Mouse (Mus musculus): ENCODE results near the gene Hpse2. TPM values are rescaled to one million over a fixed set of nuclear protein-coding genes. Genes with fewer than 3 reads are reported as not detected.

Hpse2 gene
- polyA plus RNA-seq, 1 experiment = 0.05 TPM

GRCm38 (mm10) chr19:43156085-43156484, 232.1 kb downstream of the Hpse2 start:
- no peak for TF ChIP-seq CTCF (conservative IDR thresholded peaks at IDR 0.05; ENCODE audit: insufficient read depth, insufficient read length, low read depth, low read length)
- TF ChIP-seq POLR2A (IDR thresholded peaks at IDR 0.05; ENCODE audit: low read depth, low read length) = no peak
- Histone ChIP-seq H3K27ac (ENCODE audit: insufficient read depth, low read depth, low read length) (no peak overlapping the region), H3K4me1 (ENCODE audit: control insufficient read depth, insufficient read depth, low read length) (no peaks in the 10 kb centered on the region), H3K4me3 (ENCODE audit: insufficient read depth, low read depth, low read length) (no peak overlapping the region), H3K27me3 (replicated peaks; ENCODE audit: control insufficient read depth, insufficient read depth, low read length) (no peaks in the 10 kb centered on the region), H3K36me3 (ENCODE audit: control insufficient read depth, insufficient read depth, low read length) (no peaks in the 10 kb centered on the region)
- no peak for DNase-seq
- 27% methylated on average over 8 of the region's 8 CpGs for WGBS

GRCm38 (mm10) chr19:43155582-43155981, 232.6 kb downstream of the Hpse2 start:
- WGBS = 85% methylated on average over 5 of the region's 5 CpGs
- no peak overlapping the region for H3K27ac ChIP-seq (ENCODE audit: insufficient read depth, low read depth, low read length)

GRCm38 (mm10) chr19:43147901-43148300, 240.3 kb downstream of the Hpse2 start:
- WGBS = 68% methylated on average over 6 of the region's 6 CpGs
- no peaks in the 10 kb centered on the region for H3K36me3 ChIP-seq (ENCODE audit: control insufficient read depth, insufficient read depth, low read length)
- no peak overlapping the region for H3K4me3 ChIP-seq (ENCODE audit: insufficient read depth, low read depth, low read length)
- TF ChIP-seq CTCF (conservative IDR thresholded peaks at IDR 0.05; ENCODE audit: insufficient read depth, insufficient read length, low read depth, low read length) = no peak
- TF ChIP-seq POLR2A (IDR thresholded peaks at IDR 0.05; ENCODE audit: low read depth, low read length) = no peak
- no peak overlapping the region for H3K27ac ChIP-seq (ENCODE audit: insufficient read depth, low read depth, low read length)
- H3K4me1 ChIP-seq (ENCODE audit: control insufficient read depth, insufficient read depth, low read length) = no peaks in the 10 kb centered on the region
- no peak for DNase-seq
- H3K27me3 ChIP-seq (replicated peaks; ENCODE audit: control insufficient read depth, insufficient read depth, low read length) = no peaks in the 10 kb centered on the region

More at GRCm38 (mm10) chr19:43155582-43155981, 232.6 kb downstream of the Hpse2 start:
- Histone ChIP-seq H3K4me3 (ENCODE audit: insufficient read depth, low read depth, low read length) (no peak overlapping the region), H3K27me3 (replicated peaks; ENCODE audit: control insufficient read depth, insufficient read depth, low read length) (no peaks in the 10 kb centered on the region), H3K36me3 (ENCODE audit: control insufficient read depth, insufficient read depth, low read length) (no peaks in the 10 kb centered on the region), H3K4me1 (ENCODE audit: control insufficient read depth, insufficient read depth, low read length) (no peaks in the 10 kb centered on the region)
- no peak for DNase-seq
- TF ChIP-seq POLR2A (IDR thresholded peaks at IDR 0.05; ENCODE audit: low read depth, low read length) = no peak
- no peak for TF ChIP-seq CTCF (conservative IDR thresholded peaks at IDR 0.05; ENCODE audit: insufficient read depth, insufficient read length, low read depth, low read length)

GRCm38 (mm10) chr19:43146820-43147219, 241.3 kb downstream of the Hpse2 start:
- no peak for DNase-seq
- Histone ChIP-seq H3K27me3 (replicated peaks; ENCODE audit: control insufficient read depth, insufficient read depth, low read length) (no peaks in the 10 kb centered on the region), H3K27ac (ENCODE audit: insufficient read depth, low read depth, low read length) (no peak overlapping the region), H3K36me3 (ENCODE audit: control insufficient read depth, insufficient read depth, low read length) (no peaks in the 10 kb centered on the region), H3K4me1 (ENCODE audit: control insufficient read depth, insufficient read depth, low read length) (no peaks in the 10 kb centered on the region), H3K4me3 (ENCODE audit: insufficient read depth, low read depth, low read length) (no peak overlapping the region)
- TF ChIP-seq POLR2A (IDR thresholded peaks at IDR 0.05; ENCODE audit: low read depth, low read length) (no peak), CTCF (conservative IDR thresholded peaks at IDR 0.05; ENCODE audit: insufficient read depth, insufficient read length, low read depth, low read length) (no peak)
- WGBS = 41% methylated on average over 7 of the region's 7 CpGs

- DNase-seq = no peak
- Histone ChIP-seq H3K4me3 (ENCODE audit: insufficient read depth, low read depth, low read length) (no peak overlapping the region), H3K36me3 (ENCODE audit: control insufficient read depth, insufficient read depth, low read length) (no peaks in the 10 kb centered on the region), H3K27ac (ENCODE audit: insufficient read depth, low read depth, low read length) (no peak overlapping the region), H3K4me1 (ENCODE audit: control insufficient read depth, insufficient read depth, low read length) (no peaks in the 10 kb centered on the region), H3K27me3 (replicated peaks; ENCODE audit: control insufficient read depth, insufficient read depth, low read length) (no peaks in the 10 kb centered on the region)
- TF ChIP-seq POLR2A (IDR thresholded peaks at IDR 0.05; ENCODE audit: low read depth, low read length) (no peak), CTCF (conservative IDR thresholded peaks at IDR 0.05; ENCODE audit: insufficient read depth, insufficient read length, low read depth, low read length) (no peak)
- WGBS = 55% methylated on average over 3 of the region's 3 CpGs
Measured at GRCm38 (mm10) chr19:43141646-43142045, 246.5 kb downstream of the Hpse2 start.

GRCm38 (mm10) chr19:43109796-43110195, 278.4 kb downstream of the Hpse2 start:
- no peaks in the 10 kb centered on the region for H3K4me1 ChIP-seq (ENCODE audit: control insufficient read depth, insufficient read depth, low read length)
- no peak overlapping the region for H3K27ac ChIP-seq (ENCODE audit: insufficient read depth, low read depth, low read length)
- TF ChIP-seq CTCF (conservative IDR thresholded peaks at IDR 0.05; ENCODE audit: insufficient read depth, insufficient read length, low read depth, low read length) = no peak
- TF ChIP-seq POLR2A (IDR thresholded peaks at IDR 0.05; ENCODE audit: low read depth, low read length) = no peak
- H3K4me3 ChIP-seq (ENCODE audit: insufficient read depth, low read depth, low read length) = no peak overlapping the region
- DNase-seq = no peak
- WGBS = 84% methylated on average over 4 of the region's 4 CpGs
- no peaks in the 10 kb centered on the region for H3K36me3 ChIP-seq (ENCODE audit: control insufficient read depth, insufficient read depth, low read length)
- no peaks in the 10 kb centered on the region for H3K27me3 ChIP-seq (replicated peaks; ENCODE audit: control insufficient read depth, insufficient read depth, low read length)

- Histone ChIP-seq H3K4me3 (ENCODE audit: insufficient read depth, low read depth, low read length) (no peak overlapping the region), H3K36me3 (ENCODE audit: control insufficient read depth, insufficient read depth, low read length) (no peaks in the 10 kb centered on the region), H3K27ac (ENCODE audit: insufficient read depth, low read depth, low read length) (no peak overlapping the region), H3K4me1 (ENCODE audit: control insufficient read depth, insufficient read depth, low read length) (no peaks in the 10 kb centered on the region), H3K27me3 (replicated peaks; ENCODE audit: control insufficient read depth, insufficient read depth, low read length) (no peaks in the 10 kb centered on the region)
- WGBS = 89% methylated on average over 2 of the region's 2 CpGs
- no peak for TF ChIP-seq POLR2A (IDR thresholded peaks at IDR 0.05; ENCODE audit: low read depth, low read length)
- TF ChIP-seq CTCF (conservative IDR thresholded peaks at IDR 0.05; ENCODE audit: insufficient read depth, insufficient read length, low read depth, low read length) = no peak
- no peak for DNase-seq
Measured at GRCm38 (mm10) chr19:43096915-43097314, 291.2 kb downstream of the Hpse2 start.

All from kidney, adult 2 months (tissue).